In the genomic region with DNA sequence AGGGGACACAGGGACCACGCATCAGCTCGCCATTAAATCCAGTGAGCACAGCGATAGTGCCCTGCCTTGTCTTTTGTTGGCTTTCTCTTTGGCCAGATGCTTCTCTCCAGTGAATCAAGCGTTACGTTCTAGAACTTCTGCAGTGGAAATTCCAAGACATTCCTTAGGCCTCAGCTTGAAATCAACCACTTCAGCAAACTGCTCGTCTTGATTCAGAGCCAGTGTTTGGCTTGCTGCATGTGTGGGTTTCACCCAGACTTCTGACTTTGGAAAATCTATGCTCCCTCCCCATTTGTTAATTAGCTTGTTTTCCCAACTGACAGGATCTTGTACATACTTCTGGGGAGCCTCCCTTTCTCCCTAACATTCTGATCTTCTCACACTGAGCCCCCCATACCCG, we compare ENCODE assay signal across 9 mouse cellular contexts. TPM values are rescaled to one million over a fixed set of nuclear protein-coding genes. Genes with fewer than 3 reads are reported as not detected.
A peak's percentile ranks its signal among the peaks of the same experiment; 100 is the strongest.
DNase-seq lines count a peak whose midpoint lies in the region; ATAC-seq and TF ChIP-seq lines count a peak whose summit lies in the region.
"Had no signal": no experiment of that assay in that cellular context is flagged by ENCODE, and none has a peak within 500 bp of the region (broad histone marks: within the 10 kb centered on the region; RNA-seq: fewer than 3 reads in every experiment).

No protein-coding gene starts in this region.

- peak overlapping the region; percentile 51; the same call in 1 of the 2 replicates for H3K27ac ChIP-seq in intestine, postnatal 0 days (ENCODE audit: low read depth, low read length)
- H3K27ac ChIP-seq in intestine, embryonic 16.5 days (ENCODE audit: low read length) = no peak overlapping the region
- peak overlapping the region; percentile 55; the same call in 1 of the 2 replicates for H3K27ac ChIP-seq in limb, embryonic 13.5 days
- H3K27ac ChIP-seq: forebrain, embryonic 10.5 days had no signal

- no peak overlapping the region for H3K4me2 ChIP-seq in intestine, postnatal 0 days (replicated peaks; ENCODE audit: low read depth)
- no peak overlapping the region for H3K4me2 ChIP-seq in intestine, embryonic 16.5 days (ENCODE audit: low read depth, low read length)
- no peak overlapping the region for H3K4me2 ChIP-seq in limb, embryonic 13.5 days (replicated peaks)

- WGBS in intestine, postnatal 0 days = 73% methylated on average over 7 of the region's 7 CpGs
- 82% methylated on average over 7 of the region's 7 CpGs for WGBS in intestine, embryonic 16.5 days
- 84% methylated on average over 7 of the region's 7 CpGs for WGBS in limb, embryonic 13.5 days

- peaks cover 18% of the 10 kb centered on the region; the same call in 1 of the 2 replicates for H3K36me3 ChIP-seq in intestine, postnatal 0 days (ENCODE audit: control insufficient read depth, insufficient read depth)
- peaks cover 5% of the 10 kb centered on the region; the same call in 1 of the 2 replicates for H3K36me3 ChIP-seq in intestine, embryonic 16.5 days (ENCODE audit: control insufficient read depth, insufficient read depth, low read length)
- peaks cover 68% of the 10 kb centered on the region for H3K36me3 ChIP-seq in limb, embryonic 13.5 days

- H3K9ac ChIP-seq in intestine, postnatal 0 days (ENCODE audit: low read depth, low read length) = no peak overlapping the region
- no peak overlapping the region for H3K9ac ChIP-seq in intestine, embryonic 16.5 days (ENCODE audit: low read depth, low read length)
- H3K9ac ChIP-seq in limb, embryonic 13.5 days = no peak overlapping the region

- no peak for ATAC-seq in intestine, postnatal 0 days
- ATAC-seq in intestine, embryonic 16.5 days = no peak
- no peak for ATAC-seq in limb, embryonic 13.5 days (ENCODE audit: low FRiP score, low read depth)

- no peaks in the 10 kb centered on the region for H3K9me3 ChIP-seq in intestine, postnatal 0 days (ENCODE audit: control insufficient read depth)
- no peaks in the 10 kb centered on the region for H3K9me3 ChIP-seq in intestine, embryonic 16.5 days (ENCODE audit: control insufficient read depth, low read length)
- no peaks in the 10 kb centered on the region for H3K9me3 ChIP-seq in limb, embryonic 13.5 days
- H3K9me3 ChIP-seq: forebrain, embryonic 10.5 days had no signal

- H3K27me3 ChIP-seq in intestine, postnatal 0 days (replicated peaks; ENCODE audit: control insufficient read depth, insufficient read depth, low read length) = no peaks in the 10 kb centered on the region
- no peaks in the 10 kb centered on the region for H3K27me3 ChIP-seq in intestine, embryonic 16.5 days (replicated peaks; ENCODE audit: control insufficient read depth, insufficient read depth, low read length)
- H3K27me3 ChIP-seq in limb, embryonic 13.5 days = no peaks in the 10 kb centered on the region

- peak; percentile 22 for DNase-seq in 3T3-L1 (ENCODE audit: low read depth, low spot score)
- peak; percentile 56 for DNase-seq in brain, adult 2 months (ENCODE audit: low read depth, low spot score)
- no peak for DNase-seq in embryo, embryonic 10 days (ENCODE audit: low spot score)
- DNase-seq in urinary bladder, adult 2 months (ENCODE audit: low spot score) = no peak
- DNase-seq: cerebellum, postnatal 36 days had no signal

- H3K4me3 ChIP-seq in intestine, postnatal 0 days (ENCODE audit: low read depth, low read length) = no peak overlapping the region
- no peak overlapping the region for H3K4me3 ChIP-seq in intestine, embryonic 16.5 days (ENCODE audit: low read length)
- no peak overlapping the region for H3K4me3 ChIP-seq in limb, embryonic 13.5 days
- H3K4me3 ChIP-seq: forebrain, embryonic 10.5 days had no signal

- no peak for TF ChIP-seq CTCF in intestine, postnatal 0 days (IDR thresholded peaks at IDR 0.05; ENCODE audit: low read depth)

- H3K4me1 ChIP-seq in intestine, postnatal 0 days (replicated peaks; ENCODE audit: control insufficient read depth, insufficient read depth, low read length) = 0 out of 2 replicates have a peak, but pooled peaks cover under 1% of the 10 kb centered on the region
- peaks cover 12% of the 10 kb centered on the region; the same call in 1 of the 2 replicates for H3K4me1 ChIP-seq in intestine, embryonic 16.5 days (ENCODE audit: control insufficient read depth, insufficient read depth, low read length)
- peaks cover 11% of the 10 kb centered on the region; the same call in 1 of the 2 replicates for H3K4me1 ChIP-seq in limb, embryonic 13.5 days
- H3K4me1 ChIP-seq: forebrain, embryonic 10.5 days had no signal

RNA-seq across cellular contexts. Expression of a gene that starts 16.6 kb away (rescaled TPM):
- polyA plus RNA-seq in intestine, postnatal 0 days (2015; fragmentation: Nextera tagmentation; extraction: Ambion mirVana) = 504 and 571 TPM in 2 replicates
- 597 and 626 TPM in 2 replicates for polyA plus RNA-seq in intestine, embryonic 16.5 days (2015; fragmentation: Nextera tagmentation; extraction: Ambion mirVana)
- polyA plus RNA-seq in limb, embryonic 13.5 days (2015; fragmentation: Nextera tagmentation; extraction: Ambion mirVana) = 655 and 661 TPM in 2 replicates
- polyA plus RNA-seq in urinary bladder, adult 2 months (2012; rRNA removed) = 422 and 491 TPM in 2 replicates

RNA-seq across cellular contexts. Expression of a gene that starts 16.8 kb away (rescaled TPM):
- 6.1 and 6.9 TPM in 2 replicates for polyA plus RNA-seq in intestine, postnatal 0 days (2015; fragmentation: Nextera tagmentation; extraction: Ambion mirVana)
- polyA plus RNA-seq in intestine, embryonic 16.5 days (2015; fragmentation: Nextera tagmentation; extraction: Ambion mirVana) = 6.2 and 6.4 TPM in 2 replicates
- polyA plus RNA-seq in limb, embryonic 13.5 days (2015; fragmentation: Nextera tagmentation; extraction: Ambion mirVana) = 13.8 and 16.0 TPM in 2 replicates
- polyA plus RNA-seq in urinary bladder, adult 2 months (2012; rRNA removed) = 9.8 and 11.5 TPM in 2 replicates

Comparison
In these comparisons a context has a peak if more than half of its experiments do, and no peak if none do; other contexts are left out.
1. DNase-seq: peak in 3T3-L1 (single experiment) and brain, adult 2 months (single experiment); none in embryo, embryonic 10 days (single experiment) and urinary bladder, adult 2 months (single experiment).